Mouse (Mus musculus) embryo, embryonic 11 days (tissue): ENCODE data around the gene Capn10.

Source experiments
- DNase-seq: peaks from one replicate; pipeline ENCODE4 v3.0.0-alpha.2; 2015

The Capn10 gene

DNA sequence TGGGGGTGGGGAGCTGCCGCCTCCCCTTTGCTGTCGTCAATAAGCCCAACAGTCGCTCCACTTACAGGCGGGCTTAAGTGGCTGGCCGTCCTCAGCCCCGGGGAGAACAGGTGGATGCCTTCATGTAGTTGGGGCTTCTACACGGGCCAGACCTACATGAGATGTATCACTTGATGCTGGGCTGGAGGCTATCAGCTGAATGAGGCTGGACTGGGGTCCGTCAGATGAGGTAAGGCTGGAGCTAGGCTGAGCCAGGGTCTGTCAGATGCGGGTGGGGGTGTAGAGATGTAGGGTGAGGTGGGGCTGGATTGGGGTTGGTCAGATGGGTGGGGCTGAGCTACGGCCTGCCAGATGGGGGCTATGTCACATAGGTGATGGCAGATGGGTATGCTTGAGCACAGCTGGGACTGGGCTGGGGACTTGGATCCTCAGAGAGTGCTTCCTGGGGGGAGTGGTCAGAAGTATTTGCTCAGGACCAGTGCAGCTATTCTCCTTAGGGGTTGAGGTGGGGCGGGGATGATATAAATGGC is 45.0 kb downstream of the Capn10 start:
- no peak for DNase-seq

DNA sequence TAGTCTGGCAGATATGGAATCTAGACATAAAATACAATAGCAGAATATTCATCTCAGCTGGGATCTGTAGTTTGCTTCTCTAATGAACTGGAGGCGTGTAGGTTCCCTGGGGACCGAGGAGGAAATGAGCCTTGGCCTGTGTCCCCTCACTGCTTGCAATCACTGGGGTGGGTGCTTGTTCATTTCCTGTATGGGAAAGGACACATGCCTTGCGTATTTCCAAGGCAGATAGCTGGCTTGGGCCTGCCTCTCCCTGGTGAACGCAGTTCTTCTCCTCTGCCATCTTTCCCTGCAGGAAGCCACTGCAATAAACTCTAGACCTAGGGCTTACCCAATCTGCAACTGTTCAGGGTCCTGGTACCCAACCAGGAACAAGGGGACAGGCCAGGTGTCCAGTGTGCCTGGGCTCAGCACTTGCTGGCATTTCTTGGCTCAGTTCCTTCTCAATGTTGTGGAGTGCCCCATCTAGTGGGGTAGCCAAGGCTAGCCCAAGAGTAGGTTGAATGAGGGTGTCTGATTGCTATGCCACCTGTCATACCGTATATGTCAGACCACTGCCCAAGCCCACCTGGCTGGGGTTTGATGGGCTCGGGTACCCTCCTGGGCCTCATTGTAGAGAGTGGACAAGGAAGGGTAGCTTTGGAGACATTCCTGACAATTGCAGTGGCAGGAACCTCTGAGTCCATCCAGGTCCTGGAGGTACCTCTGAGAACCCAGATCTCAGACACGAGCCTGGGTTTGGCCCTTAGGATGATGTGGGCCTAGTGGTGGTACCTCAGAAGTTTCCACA is 47.1 kb downstream of the Capn10 start:
- no peak for DNase-seq

DNA sequence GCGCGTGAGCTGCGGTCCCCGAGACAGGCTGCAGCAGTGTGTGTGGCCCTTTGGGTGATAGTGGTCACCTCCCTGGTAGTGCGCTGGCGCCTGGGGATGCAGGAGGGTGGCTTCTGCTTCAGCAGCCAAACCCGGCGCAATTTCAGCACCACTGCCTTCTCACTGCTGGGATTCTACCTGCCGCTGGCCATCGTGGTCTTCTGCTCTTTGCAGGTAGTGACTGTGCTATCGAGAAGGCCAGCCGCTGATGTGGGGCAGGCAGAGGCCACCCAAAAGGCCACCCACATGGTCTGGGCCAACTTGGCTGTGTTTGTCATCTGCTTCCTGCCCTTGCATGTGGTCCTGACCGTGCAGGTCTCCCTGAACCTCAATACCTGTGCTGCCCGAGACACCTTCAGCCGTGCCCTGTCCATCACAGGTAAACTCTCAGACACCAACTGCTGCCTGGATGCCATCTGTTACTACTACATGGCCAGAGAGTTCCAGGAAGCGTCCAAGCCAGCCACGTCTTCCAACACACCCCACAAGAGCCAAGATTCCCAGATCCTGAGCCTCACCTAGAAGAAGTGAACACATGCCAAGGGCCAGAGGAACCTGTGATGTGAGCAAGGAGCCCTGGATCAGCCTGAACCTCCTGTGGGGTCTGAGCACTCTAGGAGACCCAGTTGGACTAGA is 48.9 kb downstream of the Capn10 start:
- no peak for DNase-seq

DNA sequence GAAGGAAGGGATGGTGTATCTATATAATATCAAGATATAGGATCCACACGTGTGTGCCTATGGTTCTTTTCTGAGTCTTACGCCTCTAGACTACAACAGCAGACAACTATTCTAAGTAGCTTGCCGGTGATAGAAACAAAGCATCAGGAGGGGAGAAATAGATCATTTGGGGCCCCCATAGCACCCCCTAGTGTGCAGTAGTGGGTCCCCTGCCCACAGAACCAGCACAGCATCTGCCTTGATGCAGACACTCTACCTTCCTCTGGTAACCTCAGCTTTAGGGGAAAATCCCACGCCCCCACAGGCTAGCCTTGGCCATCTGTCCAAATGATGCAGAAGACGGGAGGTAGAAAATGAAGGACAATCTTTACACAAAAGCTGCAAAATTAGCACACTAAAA is 50.8 kb downstream of the Capn10 start:
- no peak for DNase-seq

DNA sequence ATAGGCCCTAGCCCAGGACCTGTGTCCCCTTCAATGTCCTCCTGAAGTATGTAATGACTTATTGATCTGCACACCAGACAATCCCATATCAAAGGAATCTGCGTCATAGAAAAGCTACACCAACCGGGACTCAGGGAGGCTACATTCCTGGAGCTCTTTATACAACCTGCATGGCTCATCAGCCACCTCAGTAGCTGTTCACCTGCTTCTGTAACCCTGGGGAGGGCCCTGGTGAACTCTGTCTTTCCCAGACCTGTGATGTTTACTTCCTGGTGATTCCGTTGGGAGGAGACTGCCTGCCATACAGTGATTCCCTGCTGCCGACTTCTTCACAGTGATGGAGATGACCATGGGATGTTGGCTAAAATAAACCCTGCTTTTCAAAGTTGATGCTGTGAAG is 54.7 kb downstream of the Capn10 start:
- DNase-seq = no peak

DNA sequence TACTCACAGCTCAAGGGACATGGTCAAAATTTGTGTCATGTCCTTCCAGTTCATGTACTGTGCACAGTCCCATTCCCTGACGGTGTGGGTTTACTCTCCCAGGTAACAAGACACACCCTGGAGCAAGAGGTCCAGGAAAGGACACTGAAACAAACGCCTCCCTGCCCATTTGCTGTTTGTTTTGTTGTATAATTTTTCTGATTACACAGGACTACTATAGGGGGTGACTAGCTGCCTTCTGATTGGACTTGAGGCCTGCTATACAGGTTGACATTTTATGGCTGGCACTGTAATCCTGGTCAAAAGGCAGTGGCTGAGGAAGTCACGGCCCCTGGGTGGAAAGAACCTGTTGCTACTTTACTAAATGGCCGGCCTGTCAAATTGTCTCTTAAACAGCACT is 55.7 kb downstream of the Capn10 start:
- DNase-seq = no peak

DNA sequence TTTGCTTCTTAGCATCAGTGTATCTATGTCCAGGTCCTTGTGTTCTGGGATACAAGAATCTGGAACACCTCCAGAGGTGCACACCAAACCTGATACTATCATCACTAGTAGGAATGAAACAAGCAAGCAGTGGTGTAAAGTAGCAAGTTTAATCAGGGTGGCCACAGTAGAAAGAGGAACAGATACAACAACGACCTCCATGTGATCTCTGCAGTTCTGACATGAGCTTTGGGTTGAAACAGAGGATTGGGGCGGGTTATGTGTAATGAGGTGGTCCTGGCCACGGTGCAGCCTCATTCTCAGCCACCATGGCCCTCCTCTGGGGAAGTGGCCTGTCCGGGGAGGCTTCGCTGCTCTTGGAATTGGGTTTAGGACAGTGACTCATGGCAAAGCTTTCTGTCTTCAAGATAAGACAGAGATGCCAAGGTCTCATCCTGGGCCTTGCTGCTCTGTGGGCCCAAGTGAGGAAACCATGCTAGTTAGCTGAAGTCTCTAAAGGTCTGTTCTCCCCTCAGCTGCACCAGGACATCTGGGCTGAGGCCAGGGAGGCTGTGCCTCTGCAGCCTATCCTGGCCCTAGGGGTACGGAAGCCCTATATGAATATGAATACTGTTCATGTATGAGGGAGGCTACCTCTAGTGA is 58.2 kb downstream of the Capn10 start:
- no peak for DNase-seq

DNA sequence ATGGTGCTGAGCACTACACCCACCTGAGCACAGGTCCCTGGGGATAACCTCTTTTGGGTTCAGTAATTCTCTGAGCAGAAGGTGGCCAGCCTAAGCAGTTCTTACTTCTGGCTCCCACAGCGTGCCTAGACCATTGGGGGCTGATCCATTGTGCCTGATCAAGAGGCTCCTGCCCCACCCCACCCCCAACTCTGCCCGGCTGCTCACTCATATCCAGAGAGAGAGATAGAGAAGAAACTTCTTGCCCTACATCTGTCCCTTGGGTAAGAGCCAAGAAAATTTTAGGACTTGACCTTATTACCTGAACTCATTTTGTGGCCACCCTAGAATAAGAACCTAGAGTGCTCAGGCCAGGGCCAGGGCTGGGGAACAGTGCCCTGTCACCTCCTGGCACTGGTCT is 58.7 kb downstream of the Capn10 start:
- DNase-seq = no peak
